Mouse (Mus musculus): ENCODE measurements around the gene Medag. TPM values are rescaled to one million over a fixed set of nuclear protein-coding genes. Genes with fewer than 3 reads are reported as not detected.
A peak's percentile ranks its signal among the peaks of the same experiment; 100 is the strongest.

Medag gene
- polyA plus RNA-seq, 1 experiment from 2014 or later, result 4.1 TPM

DNA sequence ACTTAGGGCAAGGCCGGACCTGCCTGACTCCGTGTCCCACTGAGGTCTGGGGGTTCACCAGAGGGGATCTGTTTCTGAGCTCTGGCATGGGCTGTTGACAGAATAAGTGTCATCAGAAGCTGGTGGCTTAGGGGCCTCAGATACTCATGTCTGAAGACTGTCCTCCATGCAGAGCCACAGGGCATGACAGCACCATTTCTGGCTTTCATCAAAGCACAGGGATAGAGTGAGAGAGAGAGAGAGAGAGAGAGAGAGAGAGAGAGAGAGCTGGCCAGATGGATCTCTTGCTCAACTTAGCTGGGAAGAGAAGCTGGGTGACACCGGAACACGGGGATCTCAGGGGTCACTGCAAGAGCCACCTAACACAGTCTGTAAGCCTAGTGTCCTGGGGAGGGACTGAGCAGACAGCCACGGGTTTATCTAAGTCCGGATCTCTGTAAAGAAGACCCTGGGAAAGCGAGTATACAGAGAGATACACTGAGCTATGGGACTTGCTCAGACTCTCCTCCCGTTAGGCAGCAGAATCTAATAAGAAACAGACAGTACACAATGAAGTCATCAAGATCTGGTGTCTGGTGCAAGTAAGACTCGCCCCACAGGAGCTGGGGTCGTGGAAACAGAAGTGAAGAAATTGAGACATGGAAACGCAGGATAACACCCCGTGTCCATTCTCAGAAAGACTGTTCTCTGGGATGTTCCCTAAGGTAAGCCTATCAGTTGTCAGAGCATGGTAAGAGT is 42.8 kb upstream of the Medag start:
- ATAC-seq (ENCODE audit: low FRiP score, low TSS enrichment) (peak; percentile 54; the same call in 1 of the 2 replicates), DNase-seq (ENCODE audit: low spot score) (no peak)
- Histone ChIP-seq H3K9me3 (ENCODE audit: control insufficient read depth, low read length) (no peaks in the 10 kb centered on the region), H3K27me3 (ENCODE audit: control insufficient read depth, insufficient read depth, low read length) (no peaks in the 10 kb centered on the region), H3K4me1 (replicated peaks; ENCODE audit: control insufficient read depth, insufficient read depth) (no peaks in the 10 kb centered on the region), H3K4me3 (ENCODE audit: low read depth, low read length) (no peak overlapping the region), H3K27ac (replicated peaks) (peak overlapping the region; percentile 45; the same call in 1 of the 2 replicates), H3K4me2 (replicated peaks; ENCODE audit: low read depth) (no peak overlapping the region; the same call in 1 of the 2 replicates), H3K9ac (ENCODE audit: low read length) (no peak overlapping the region), H3K36me3 (ENCODE audit: control insufficient read depth, insufficient read depth, low read length) (no peaks in the 10 kb centered on the region)
- TF ChIP-seq EP300 (optimal IDR thresholded peaks at IDR 0.05) (no peak), CTCF (IDR thresholded peaks at IDR 0.05; ENCODE audit: low read depth) (no peak)
- 49% methylated on average over 12 of the region's 12 CpGs for WGBS

GRCm38 (mm10) chr5:149369373-149370035 is 42.0 kb upstream of the Medag start:
- no peaks in the 10 kb centered on the region for H3K27me3 ChIP-seq (ENCODE audit: control insufficient read depth, insufficient read depth, low read length)
- ATAC-seq (ENCODE audit: low FRiP score, low TSS enrichment) (no peak), DNase-seq (ENCODE audit: low spot score) (no peak)
- H3K27ac ChIP-seq (replicated peaks), result peak overlapping the region; percentile 45; the same call in 1 of the 2 replicates
- H3K4me3 ChIP-seq (ENCODE audit: low read depth, low read length), result no peak overlapping the region
- H3K4me2 ChIP-seq (replicated peaks; ENCODE audit: low read depth), result no peak overlapping the region; the same call in 1 of the 2 replicates
- H3K4me1 ChIP-seq (replicated peaks; ENCODE audit: control insufficient read depth, insufficient read depth), result no peaks in the 10 kb centered on the region
- H3K36me3 ChIP-seq (ENCODE audit: control insufficient read depth, insufficient read depth, low read length), result no peaks in the 10 kb centered on the region
- H3K9me3 ChIP-seq (ENCODE audit: control insufficient read depth, low read length), result no peaks in the 10 kb centered on the region
- WGBS, result 51% methylated on average over 21 of the region's 21 CpGs
- H3K9ac ChIP-seq (ENCODE audit: low read length), result no peak overlapping the region
- TF ChIP-seq EP300 (optimal IDR thresholded peaks at IDR 0.05) (no peak), CTCF (IDR thresholded peaks at IDR 0.05; ENCODE audit: low read depth) (no peak)

- 85% methylated on average over 8 of the region's 8 CpGs for WGBS
- Histone ChIP-seq H3K4me2 (replicated peaks; ENCODE audit: low read depth) (no peak overlapping the region), H3K27me3 (ENCODE audit: control insufficient read depth, insufficient read depth, low read length) (no peaks in the 10 kb centered on the region), H3K27ac (replicated peaks) (no peak overlapping the region), H3K4me3 (ENCODE audit: low read depth, low read length) (no peak overlapping the region), H3K4me1 (replicated peaks; ENCODE audit: control insufficient read depth, insufficient read depth) (0 out of 2 replicates have a peak, but pooled peaks cover 2% of the 10 kb centered on the region), H3K36me3 (ENCODE audit: control insufficient read depth, insufficient read depth, low read length) (no peaks in the 10 kb centered on the region), H3K9ac (ENCODE audit: low read length) (no peak overlapping the region), H3K9me3 (ENCODE audit: control insufficient read depth, low read length) (no peaks in the 10 kb centered on the region)
- DNase-seq (ENCODE audit: low spot score) (no peak), ATAC-seq (ENCODE audit: low FRiP score, low TSS enrichment) (no peak)
- TF ChIP-seq CTCF (IDR thresholded peaks at IDR 0.05; ENCODE audit: low read depth) (no peak), EP300 (optimal IDR thresholded peaks at IDR 0.05) (no peak)
Observed at GRCm38 (mm10) chr5:149372018-149372417, 39.5 kb upstream of the Medag start.

- Histone ChIP-seq H3K36me3 (ENCODE audit: control insufficient read depth, insufficient read depth, low read length) (no peaks in the 10 kb centered on the region), H3K9ac (ENCODE audit: low read length) (no peak overlapping the region), H3K4me3 (ENCODE audit: low read depth, low read length) (no peak overlapping the region), H3K4me1 (replicated peaks; ENCODE audit: control insufficient read depth, insufficient read depth) (0 out of 2 replicates have a peak, but pooled peaks cover 2% of the 10 kb centered on the region), H3K4me2 (replicated peaks; ENCODE audit: low read depth) (no peak overlapping the region), H3K27ac (replicated peaks) (no peak overlapping the region), H3K9me3 (ENCODE audit: control insufficient read depth, low read length) (no peaks in the 10 kb centered on the region), H3K27me3 (ENCODE audit: control insufficient read depth, insufficient read depth, low read length) (no peaks in the 10 kb centered on the region)
- peak; percentile 48; the same call in 1 of the 2 replicates for ATAC-seq (ENCODE audit: low FRiP score, low TSS enrichment)
- no peak for DNase-seq (ENCODE audit: low spot score)
- TF ChIP-seq EP300 (optimal IDR thresholded peaks at IDR 0.05) (no peak), CTCF (IDR thresholded peaks at IDR 0.05; ENCODE audit: low read depth) (no peak)
- 18% methylated on average over 9 of the region's 9 CpGs for WGBS
Observed at GRCm38 (mm10) chr5:149373224-149373623, 38.3 kb upstream of the Medag start.

DNA sequence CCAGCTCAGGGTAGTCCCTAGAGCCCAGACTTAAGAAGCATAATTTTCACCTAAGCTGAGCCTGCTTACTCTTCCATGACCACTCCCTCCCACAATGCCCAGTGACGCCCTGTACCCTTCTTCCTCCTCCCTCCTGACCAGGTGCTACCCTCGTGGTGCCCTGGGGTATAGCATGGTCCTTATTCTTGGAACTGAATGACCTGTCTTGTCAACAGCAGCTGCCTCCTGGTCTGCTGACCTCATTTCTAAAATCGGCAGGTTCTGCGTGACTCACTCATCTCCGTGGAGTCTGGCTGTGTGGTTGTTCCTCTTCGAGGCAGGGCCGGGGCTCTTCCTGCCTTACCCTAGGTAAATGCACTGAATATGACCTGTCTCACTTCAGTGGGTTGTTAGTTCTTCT is 37.5 kb upstream of the Medag start:
- Histone ChIP-seq H3K27ac (replicated peaks) (no peak overlapping the region), H3K4me1 (replicated peaks; ENCODE audit: control insufficient read depth, insufficient read depth) (0 out of 2 replicates have a peak, but pooled peaks cover 2% of the 10 kb centered on the region), H3K36me3 (ENCODE audit: control insufficient read depth, insufficient read depth, low read length) (no peaks in the 10 kb centered on the region), H3K9ac (ENCODE audit: low read length) (no peak overlapping the region), H3K27me3 (ENCODE audit: control insufficient read depth, insufficient read depth, low read length) (no peaks in the 10 kb centered on the region), H3K9me3 (ENCODE audit: control insufficient read depth, low read length) (no peaks in the 10 kb centered on the region), H3K4me3 (ENCODE audit: low read depth, low read length) (no peak overlapping the region), H3K4me2 (replicated peaks; ENCODE audit: low read depth) (no peak overlapping the region)
- TF ChIP-seq EP300 (optimal IDR thresholded peaks at IDR 0.05) (no peak), CTCF (IDR thresholded peaks at IDR 0.05; ENCODE audit: low read depth) (no peak; the same call in 1 of the 2 replicates)
- WGBS, result 49% methylated on average over 7 of the region's 7 CpGs
- ATAC-seq (ENCODE audit: low FRiP score, low TSS enrichment) (peak; percentile 79), DNase-seq (ENCODE audit: low spot score) (peak; percentile 50)

All from stomach, postnatal 0 days (tissue).